Mouse (Mus musculus): ENCODE measurements around the gene Kif5c. TPM values are rescaled to one million over a fixed set of nuclear protein-coding genes. Genes with fewer than 3 reads are reported as not detected.

Gene Kif5c
- polyA plus RNA-seq, 1 experiment from 2014 or later, result 183 TPM

GRCm38 (mm10) chr2:49592926-49593325 lies 26.2 kb upstream of the Kif5c start:
- H3K4me1 ChIP-seq (replicated peaks), result no peaks in the 10 kb centered on the region
- no peak overlapping the region for H3K9ac ChIP-seq (replicated peaks)
- ATAC-seq, result no peak
- no peak overlapping the region for H3K4me2 ChIP-seq (replicated peaks)
- no peaks in the 10 kb centered on the region for H3K9me3 ChIP-seq
- no peak overlapping the region for H3K4me3 ChIP-seq (replicated peaks)
- H3K27me3 ChIP-seq, result no peaks in the 10 kb centered on the region
- no peaks in the 10 kb centered on the region for H3K36me3 ChIP-seq
- H3K27ac ChIP-seq, result no peak overlapping the region

DNA sequence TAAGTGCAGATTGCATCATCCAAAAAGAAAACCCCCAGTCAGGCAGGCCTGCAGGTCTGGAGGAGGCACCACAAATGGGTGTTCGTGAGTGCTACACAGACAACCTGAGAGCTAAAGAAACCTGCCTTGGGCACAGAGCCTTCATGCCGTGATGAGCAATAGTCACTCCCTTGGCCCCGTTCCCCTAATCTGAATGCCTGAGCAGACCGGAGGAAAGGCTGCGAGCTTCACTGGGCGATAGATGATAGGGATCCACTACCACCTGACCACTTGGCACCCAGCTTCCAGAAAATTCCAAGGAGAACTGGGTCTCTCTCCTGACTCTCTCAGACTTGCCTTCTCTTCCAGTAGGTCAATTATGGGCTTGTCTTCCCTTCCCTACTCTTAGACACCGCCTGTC lies 24.2 kb upstream of the Kif5c start:
- no peak overlapping the region for H3K27ac ChIP-seq
- H3K4me1 ChIP-seq (replicated peaks), result no peaks in the 10 kb centered on the region

DNA sequence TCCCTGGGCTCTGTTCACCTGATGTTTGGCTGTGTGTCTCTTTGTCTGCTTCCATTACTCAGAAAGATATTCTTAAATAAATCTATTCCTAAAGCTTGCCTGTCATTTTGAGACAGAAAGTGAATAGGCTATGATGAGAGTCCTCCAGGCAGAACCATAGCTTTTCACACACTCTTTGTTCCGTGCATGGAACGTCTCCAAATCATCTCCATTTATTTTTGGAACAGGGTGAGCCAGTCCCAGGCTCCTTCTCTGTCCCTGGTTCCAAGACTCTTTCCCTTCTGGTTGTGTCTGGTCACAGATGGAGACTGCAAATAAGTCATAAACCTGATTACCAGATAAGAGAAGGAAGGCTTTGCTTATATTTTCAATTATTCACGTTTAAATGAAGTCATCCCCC lies 22.8 kb upstream of the Kif5c start:
- Histone ChIP-seq H3K27ac (no peak overlapping the region), H3K4me3 (replicated peaks) (no peak overlapping the region), H3K36me3 (no peaks in the 10 kb centered on the region), H3K4me2 (replicated peaks) (no peak overlapping the region), H3K27me3 (no peaks in the 10 kb centered on the region), H3K9ac (replicated peaks) (no peak overlapping the region), H3K4me1 (replicated peaks) (no peaks in the 10 kb centered on the region; the same call in 1 of the 2 replicates), H3K9me3 (no peaks in the 10 kb centered on the region)
- ATAC-seq, result no peak
- 83% methylated on average over 3 of the region's 3 CpGs for WGBS

More for the DNA sequence above, 24.2 kb upstream of the Kif5c start:
- Histone ChIP-seq H3K9me3 (no peaks in the 10 kb centered on the region), H3K27me3 (no peaks in the 10 kb centered on the region), H3K4me2 (replicated peaks) (no peak overlapping the region), H3K9ac (replicated peaks) (no peak overlapping the region), H3K36me3 (no peaks in the 10 kb centered on the region), H3K4me3 (replicated peaks) (no peak overlapping the region)
- WGBS, result 92% methylated on average over 7 of the region's 7 CpGs
- ATAC-seq, result no peak

DNA sequence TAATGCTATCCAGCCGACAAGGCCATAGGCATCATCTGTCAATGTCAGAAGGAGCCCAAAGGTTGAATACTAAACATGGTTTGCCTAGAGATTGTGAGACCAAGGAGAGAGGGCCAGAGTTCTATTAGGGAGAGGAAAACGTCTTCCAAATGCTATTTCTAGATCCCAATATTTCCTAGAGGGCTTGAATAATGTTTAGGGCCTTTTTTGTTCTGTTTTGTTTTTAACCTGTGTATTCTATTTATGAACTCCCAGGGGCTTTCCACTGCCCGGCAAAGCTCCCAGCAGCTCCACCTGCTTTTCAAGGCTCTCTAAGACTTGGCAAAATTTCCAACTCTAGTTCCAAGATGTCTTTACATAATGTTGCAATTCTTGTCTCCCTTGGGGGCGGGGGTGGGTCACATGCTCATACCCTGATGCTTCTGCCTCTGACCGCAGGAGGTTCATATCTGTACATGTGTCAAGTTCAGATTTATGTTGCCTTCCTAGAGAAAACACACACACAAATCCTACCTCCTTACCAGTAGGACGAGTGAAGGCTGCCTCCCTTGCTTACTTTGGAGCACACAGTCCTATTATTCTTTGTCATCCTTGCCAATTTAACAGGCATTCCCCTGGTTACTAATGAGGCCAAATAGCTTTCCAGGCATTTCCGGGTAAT lies 18.9 kb upstream of the Kif5c start:
- Histone ChIP-seq H3K4me2 (replicated peaks) (no peak overlapping the region), H3K9me3 (no peaks in the 10 kb centered on the region; the same call in 1 of the 2 replicates), H3K36me3 (no peaks in the 10 kb centered on the region), H3K4me1 (replicated peaks) (no peaks in the 10 kb centered on the region; the same call in 1 of the 2 replicates), H3K27ac (no peak overlapping the region), H3K9ac (replicated peaks) (no peak overlapping the region), H3K4me3 (replicated peaks) (no peak overlapping the region), H3K27me3 (no peaks in the 10 kb centered on the region)
- ATAC-seq, result 0 out of 2 replicates have a peak, but pooled peaks have one; percentile 45
- 65% methylated on average over 7 of the region's 7 CpGs for WGBS

GRCm38 (mm10) chr2:49602791-49603349 lies 16.2 kb upstream of the Kif5c start:
- Histone ChIP-seq H3K9ac (replicated peaks) (no peak overlapping the region), H3K9me3 (no peaks in the 10 kb centered on the region; the same call in 1 of the 2 replicates), H3K4me2 (replicated peaks) (no peak overlapping the region), H3K27me3 (no peaks in the 10 kb centered on the region), H3K36me3 (no peaks in the 10 kb centered on the region), H3K4me3 (replicated peaks) (no peak overlapping the region), H3K4me1 (replicated peaks) (no peaks in the 10 kb centered on the region; the same call in 1 of the 2 replicates), H3K27ac (no peak overlapping the region; the same call in 1 of the 2 replicates)
- 66% methylated on average over 4 of the region's 4 CpGs for WGBS
- ATAC-seq, result peak; percentile 56; the same call in 1 of the 2 replicates

DNA sequence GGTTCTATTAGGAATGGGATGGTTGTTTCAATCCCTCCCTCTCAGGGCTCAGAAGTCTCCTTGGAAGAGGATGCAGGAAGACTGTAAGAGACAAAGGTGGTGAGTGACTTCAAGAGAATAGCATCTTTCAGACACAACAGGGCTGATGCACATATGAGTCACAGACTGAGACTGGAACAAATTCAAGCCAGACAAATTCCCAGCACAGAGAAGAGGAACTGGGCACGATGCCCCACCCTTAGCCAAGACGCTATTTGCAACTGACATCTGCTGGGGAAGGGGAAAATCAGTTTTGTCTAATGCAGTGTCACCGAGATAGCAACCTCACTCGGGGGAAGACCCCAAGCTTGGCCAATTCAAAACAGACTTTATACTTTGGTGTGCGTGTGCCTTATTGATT lies 9.5 kb upstream of the Kif5c start:
- no peaks in the 10 kb centered on the region for H3K9me3 ChIP-seq
- no peaks in the 10 kb centered on the region for H3K36me3 ChIP-seq
- H3K4me3 ChIP-seq (replicated peaks), result no peak overlapping the region
- ATAC-seq, result no peak
- no peak overlapping the region for H3K27ac ChIP-seq
- no peaks in the 10 kb centered on the region for H3K4me1 ChIP-seq (replicated peaks)
- no peak overlapping the region for H3K4me2 ChIP-seq (replicated peaks)
- H3K9ac ChIP-seq (replicated peaks), result no peak overlapping the region
- 81% methylated on average over 5 of the region's 5 CpGs for WGBS
- no peaks in the 10 kb centered on the region for H3K27me3 ChIP-seq

- H3K9ac ChIP-seq (replicated peaks), result no peak overlapping the region
- no peak overlapping the region for H3K4me3 ChIP-seq (replicated peaks)
- H3K4me1 ChIP-seq (replicated peaks), result peaks cover 12% of the 10 kb centered on the region
- no peak overlapping the region for H3K4me2 ChIP-seq (replicated peaks)
- ATAC-seq, result no peak
- H3K27me3 ChIP-seq, result no peaks in the 10 kb centered on the region
- H3K36me3 ChIP-seq, result no peaks in the 10 kb centered on the region
- H3K9me3 ChIP-seq, result no peaks in the 10 kb centered on the region
- no peak overlapping the region for H3K27ac ChIP-seq
- WGBS, result 88% methylated on average over 3 of the region's 3 CpGs
Measured at GRCm38 (mm10) chr2:49616765-49617164, 2.3 kb upstream of the Kif5c start.

DNA sequence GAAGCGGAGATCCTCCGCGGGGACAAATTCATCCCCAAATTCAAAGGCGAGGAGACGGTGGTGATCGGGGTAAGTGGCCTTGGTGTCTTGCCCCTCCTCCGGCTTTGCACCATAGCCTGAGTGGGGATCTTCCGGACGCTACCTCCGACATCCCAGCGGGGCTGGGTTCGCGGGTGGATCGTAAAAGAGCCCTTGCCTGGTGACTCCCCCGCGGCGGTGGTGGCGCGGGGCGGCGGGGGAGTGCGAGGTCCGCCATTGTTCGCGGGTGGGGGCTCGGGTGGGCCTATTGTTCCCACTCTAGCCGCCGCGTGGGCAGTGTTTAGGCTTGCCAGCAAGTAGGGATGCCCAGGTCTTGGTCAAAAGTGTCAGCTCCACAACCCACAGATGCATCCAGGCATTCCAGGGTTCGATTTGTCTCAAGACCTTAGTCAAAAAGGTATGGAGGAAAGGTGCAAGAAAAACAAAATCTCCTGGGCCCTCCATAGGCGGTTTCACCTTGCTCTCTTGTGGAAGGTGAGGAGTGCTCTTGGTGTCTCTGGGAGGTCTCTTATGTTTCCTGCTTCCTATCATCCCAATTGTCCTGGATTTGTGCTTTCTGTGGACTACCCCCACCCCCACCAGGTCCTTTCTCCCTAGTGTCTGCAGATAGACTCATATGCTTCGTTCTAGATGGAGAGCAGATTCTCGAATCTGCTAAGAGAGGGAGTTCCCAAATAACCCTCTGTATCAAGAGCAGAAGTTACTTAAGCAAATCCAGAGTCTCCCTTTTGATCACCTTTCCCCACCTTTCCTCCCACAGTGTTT lies 823 bp downstream of the Kif5c start:
- under 1% methylated on average over 33 of the region's 33 CpGs for WGBS
- Histone ChIP-seq H3K27ac (peak overlapping the region; percentile 96), H3K4me2 (replicated peaks) (peak overlapping the region; percentile 72), H3K4me1 (replicated peaks) (peaks cover 27% of the 10 kb centered on the region), H3K4me3 (replicated peaks) (peak overlapping the region; percentile 96), H3K36me3 (peaks cover 17% of the 10 kb centered on the region), H3K27me3 (no peaks in the 10 kb centered on the region), H3K9me3 (no peaks in the 10 kb centered on the region), H3K9ac (replicated peaks) (peak overlapping the region; percentile 98)
- no peak; the same call in 1 of the 2 replicates for ATAC-seq

GRCm38 (mm10) chr2:49620626-49621117 lies 1.6 kb downstream of the Kif5c start:
- peak overlapping the region; percentile 96 for H3K27ac ChIP-seq
- no peaks in the 10 kb centered on the region for H3K9me3 ChIP-seq
- peaks cover 17% of the 10 kb centered on the region for H3K36me3 ChIP-seq
- H3K9ac ChIP-seq (replicated peaks), result peak overlapping the region; percentile 98
- ATAC-seq, result peak; percentile 81
- H3K4me3 ChIP-seq (replicated peaks), result peak overlapping the region; percentile 96
- peaks cover 27% of the 10 kb centered on the region for H3K4me1 ChIP-seq (replicated peaks)
- peak overlapping the region; percentile 72 for H3K4me2 ChIP-seq (replicated peaks)
- WGBS, result 6% methylated on average over 14 of the region's 14 CpGs
- H3K27me3 ChIP-seq, result no peaks in the 10 kb centered on the region

- H3K9ac ChIP-seq (replicated peaks), result peak overlapping the region; percentile 98
Measured at GRCm38 (mm10) chr2:49621234-49621633, 2.1 kb downstream of the Kif5c start.

DNA sequence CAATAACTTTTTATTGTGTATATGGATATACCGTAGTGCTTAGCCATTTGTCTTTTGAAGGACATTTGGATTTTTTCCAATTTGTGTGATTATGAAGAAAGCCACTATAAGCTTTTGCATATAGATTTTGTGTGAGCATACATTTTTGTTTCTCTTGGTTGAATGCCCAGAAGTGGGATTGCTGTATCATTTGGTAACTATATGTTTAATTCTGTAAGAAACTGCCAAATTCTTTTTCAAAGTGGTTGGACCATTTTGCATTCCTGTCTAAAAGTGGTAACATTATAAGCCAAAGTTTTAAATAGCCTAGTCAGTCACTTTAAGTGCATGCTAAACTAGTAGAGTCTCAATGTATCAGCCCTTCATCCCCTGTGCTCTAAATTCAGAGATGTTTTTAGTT lies 6.5 kb downstream of the Kif5c start:
- H3K36me3 ChIP-seq, result peaks cover 20% of the 10 kb centered on the region
- H3K4me2 ChIP-seq (replicated peaks), result no peak overlapping the region
- no peak overlapping the region for H3K27ac ChIP-seq
- H3K4me3 ChIP-seq (replicated peaks), result no peak overlapping the region
- WGBS, result 94% methylated on average over 1 of the region's 1 CpGs
- no peak overlapping the region for H3K9ac ChIP-seq (replicated peaks)
- ATAC-seq, result no peak
- H3K4me1 ChIP-seq (replicated peaks), result peaks cover 66% of the 10 kb centered on the region
- H3K27me3 ChIP-seq, result no peaks in the 10 kb centered on the region
- no peaks in the 10 kb centered on the region for H3K9me3 ChIP-seq

More at GRCm38 (mm10) chr2:49621234-49621633, 2.1 kb downstream of the Kif5c start:
- Histone ChIP-seq H3K9me3 (no peaks in the 10 kb centered on the region), H3K4me1 (replicated peaks) (peaks cover 33% of the 10 kb centered on the region), H3K4me2 (replicated peaks) (peak overlapping the region; percentile 72), H3K27ac (peak overlapping the region; percentile 96), H3K36me3 (peaks cover 17% of the 10 kb centered on the region), H3K27me3 (no peaks in the 10 kb centered on the region), H3K4me3 (replicated peaks) (peak overlapping the region; percentile 96)
- 40% methylated on average over 1 of the region's 1 CpGs for WGBS
- ATAC-seq, result no peak

DNA sequence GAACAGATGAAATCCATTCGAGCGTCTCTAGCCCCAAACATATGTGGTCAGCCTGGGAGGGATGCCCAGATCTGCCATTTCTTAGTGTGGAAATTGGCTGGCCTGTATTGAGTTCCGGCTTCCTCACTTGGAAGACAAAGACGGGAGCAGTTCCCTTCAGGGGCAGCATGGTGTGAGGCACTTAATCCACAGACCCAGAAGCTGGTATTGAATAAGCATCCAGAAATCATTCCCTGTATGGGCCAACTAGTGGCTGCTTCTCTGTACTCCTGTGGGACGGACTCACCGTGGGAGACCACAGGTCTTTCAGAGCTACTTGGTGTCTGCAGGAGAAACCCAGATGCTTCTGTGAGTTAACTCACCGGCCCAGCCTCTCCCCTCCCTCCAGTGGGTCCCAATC lies 8.5 kb downstream of the Kif5c start:
- Histone ChIP-seq H3K36me3 (peaks cover 14% of the 10 kb centered on the region), H3K9ac (replicated peaks) (no peak overlapping the region; the same call in 1 of the 2 replicates), H3K4me3 (replicated peaks) (no peak overlapping the region), H3K27ac (peak overlapping the region; percentile 60; the same call in 1 of the 2 replicates), H3K4me2 (replicated peaks) (0 out of 2 replicates have a peak overlapping the region, but pooled peaks have one; percentile 5), H3K4me1 (replicated peaks) (peaks cover 61% of the 10 kb centered on the region), H3K27me3 (no peaks in the 10 kb centered on the region), H3K9me3 (no peaks in the 10 kb centered on the region)
- WGBS, result 48% methylated on average over 7 of the region's 7 CpGs
- ATAC-seq, result peak; percentile 34

Data from midbrain, embryonic 13.5 days (tissue).